Mouse (Mus musculus) 416B (cell line): ENCODE data around the gene Add1.
A peak's percentile ranks its signal among the peaks of the same experiment; 100 is the strongest.
"Not testable (repeated sequence)": the region's sequence is repeated elsewhere in the genome, so short reads cannot be mapped to it uniquely, and the experiment has no call there.

ENCODE experiments used
- DNase-seq: peaks from one replicate; pipeline ENCODE4 v3.0.0; 2011; ENCODE audit warnings: low read depth

Gene Add1

GRCm38 (mm10) chr5:34551821-34552220 is 21.6 kb upstream of the Add1 start:
- DNase-seq, result no peak

GRCm38 (mm10) chr5:34563854-34564253 is 9.6 kb upstream of the Add1 start:
- DNase-seq, result no peak

GRCm38 (mm10) chr5:34564291-34564690 is 9.2 kb upstream of the Add1 start:
- DNase-seq, result no peak

GRCm38 (mm10) chr5:34565545-34566283 is 7.8 kb upstream of the Add1 start:
- DNase-seq, result peak; percentile 26

- DNase-seq, result no peak
Measured at GRCm38 (mm10) chr5:34571551-34571950, 1.9 kb upstream of the Add1 start.

- DNase-seq, result not testable (repeated sequence)
Measured at GRCm38 (mm10) chr5:34572568-34572967, 896 bp upstream of the Add1 start.

GRCm38 (mm10) chr5:34574721-34575120 is 1.3 kb downstream of the Add1 start:
- peak; percentile 77 for DNase-seq

GRCm38 (mm10) chr5:34576286-34576685 is 2.8 kb downstream of the Add1 start:
- DNase-seq, result no peak

GRCm38 (mm10) chr5:34578038-34578655 is 4.7 kb downstream of the Add1 start:
- no peak for DNase-seq

- no peak for DNase-seq
Measured at GRCm38 (mm10) chr5:34579377-34579776, 5.9 kb downstream of the Add1 start.

GRCm38 (mm10) chr5:34581671-34582313 is 8.3 kb downstream of the Add1 start:
- DNase-seq, result peak; percentile 89

GRCm38 (mm10) chr5:34582314-34582675 is 8.8 kb downstream of the Add1 start:
- no peak for DNase-seq

- no peak for DNase-seq
Measured at GRCm38 (mm10) chr5:34585216-34585615, 11.8 kb downstream of the Add1 start.

- no peak for DNase-seq
Measured at GRCm38 (mm10) chr5:34587881-34588280, 14.4 kb downstream of the Add1 start.

- no peak for DNase-seq
Measured at GRCm38 (mm10) chr5:34590059-34590458, 16.6 kb downstream of the Add1 start.

- DNase-seq, result no peak
Measured at GRCm38 (mm10) chr5:34590702-34591101, 17.2 kb downstream of the Add1 start.

GRCm38 (mm10) chr5:34591388-34592004 is 18.0 kb downstream of the Add1 start:
- no peak for DNase-seq

GRCm38 (mm10) chr5:34592224-34592623 is 18.8 kb downstream of the Add1 start:
- DNase-seq, result not testable (repeated sequence)

GRCm38 (mm10) chr5:34592666-34593065 is 19.2 kb downstream of the Add1 start:
- no peak for DNase-seq

- DNase-seq, result no peak
Measured at GRCm38 (mm10) chr5:34593202-34593727, 19.8 kb downstream of the Add1 start.

GRCm38 (mm10) chr5:34604576-34604975 is 31.1 kb downstream of the Add1 start:
- no peak for DNase-seq

GRCm38 (mm10) chr5:34607100-34607880 is 33.8 kb downstream of the Add1 start:
- DNase-seq, result peak; percentile 62
